Mouse (Mus musculus) stomach, embryonic 16.5 days (tissue): ENCODE measurements around the gene 6430548M08Rik. TPM values are rescaled to one million over a fixed set of nuclear protein-coding genes. Genes with fewer than 3 reads are reported as not detected.

Experiments
- ATAC-seq: fragments of 200-750 bp; cut with Nextera tagmentation; 2 replicates; pipeline ENCODE4 v1.8.0; 2017; ENCODE audit warnings: moderate number of reproducible peaks, moderate TSS enrichment; ENCODE audit not compliant: insufficient read depth, low FRiP score
- H3K27ac ChIP-seq: fragments of 300-500 bp; sonication (generic); 2 replicates; pipeline ENCODE4 v1.5.1; 2014; ENCODE audit warnings: low read length
- H3K27me3 ChIP-seq: fragments of 300-500 bp; sonication (generic); 2 replicates; pipeline ENCODE4 v1.6.1; 2014; ENCODE audit warnings: low read length, control low read depth, mixed read lengths; ENCODE audit not compliant: control insufficient read depth, insufficient read depth
- H3K36me3 ChIP-seq: fragments of 300-500 bp; sonication (generic); 2 replicates; pipeline ENCODE4 v1.6.1; 2014; ENCODE audit warnings: low read length; ENCODE audit not compliant: control insufficient read depth, insufficient read depth
- H3K4me1 ChIP-seq: fragments of 300-500 bp; sonication (generic); 2 replicates; pipeline ENCODE4 v1.6.1; 2014; ENCODE audit warnings: low read length, control low read depth, mixed read lengths; ENCODE audit not compliant: control insufficient read depth, insufficient read depth
- H3K4me2 ChIP-seq: fragments of 300-500 bp; sonication (generic); 2 replicates; pipeline ENCODE4 v1.6.1; 2014; ENCODE audit warnings: low read depth, low read length, mixed read lengths
- H3K4me3 ChIP-seq: fragments of 300-500 bp; sonication (generic); replicated peaks from 2 replicates; pipeline ENCODE4 v1.5.1; 2014; ENCODE audit warnings: mild to moderate bottlenecking, low read length
- H3K9ac ChIP-seq: fragments of 300-500 bp; sonication (generic); 2 replicates; pipeline ENCODE4 v1.6.1; 2014; ENCODE audit warnings: low read length
- H3K9me3 ChIP-seq: fragments of 300-500 bp; sonication (generic); replicated peaks from 2 replicates; pipeline ENCODE4 v1.6.1; 2016; ENCODE audit warnings: low read length, control low read depth; ENCODE audit not compliant: control insufficient read depth
- WGBS: fragments of 180-500 bp; shearing (Covaris S2); extraction: QIAGEN DNeasy Blood & Tissue Kit; methylation state at CpG from one replicate; pipeline ENCODE4 v1.1.7; 2014; 5-methylcytosine and 5-hydroxymethylcytosine counted together
- polyA plus RNA-seq: library from polyadenylated mRNA; unstranded; fragments of >200 nt; fragmentation: Nextera tagmentation; extraction: Ambion mirVana; gene quantifications from 2 replicates; pipeline ENCODE4 v1.2.1, GENCODE M21; 2015

The 6430548M08Rik gene
- polyA plus RNA-seq, 1 experiment from 2014 or later: 7.5 TPM

- no peaks in the 10 kb centered on the region for H3K9me3 ChIP-seq
- no peak overlapping the region; the same call in 1 of the 2 replicates for H3K9ac ChIP-seq
- no peak overlapping the region for H3K4me3 ChIP-seq
- H3K27ac ChIP-seq: no peak overlapping the region
- no peak for ATAC-seq
- no peaks in the 10 kb centered on the region for H3K27me3 ChIP-seq
- WGBS: 62% methylated on average over 15 of the region's 15 CpGs
- H3K4me2 ChIP-seq: no peak overlapping the region
- no peaks in the 10 kb centered on the region; the same call in 1 of the 2 replicates for H3K36me3 ChIP-seq
- H3K4me1 ChIP-seq: 0 out of 2 replicates have a peak, but pooled peaks cover 5% of the 10 kb centered on the region
Measured at GRCm38 (mm10) chr8:120143911-120144651, 30.1 kb downstream of the 6430548M08Rik start.

DNA sequence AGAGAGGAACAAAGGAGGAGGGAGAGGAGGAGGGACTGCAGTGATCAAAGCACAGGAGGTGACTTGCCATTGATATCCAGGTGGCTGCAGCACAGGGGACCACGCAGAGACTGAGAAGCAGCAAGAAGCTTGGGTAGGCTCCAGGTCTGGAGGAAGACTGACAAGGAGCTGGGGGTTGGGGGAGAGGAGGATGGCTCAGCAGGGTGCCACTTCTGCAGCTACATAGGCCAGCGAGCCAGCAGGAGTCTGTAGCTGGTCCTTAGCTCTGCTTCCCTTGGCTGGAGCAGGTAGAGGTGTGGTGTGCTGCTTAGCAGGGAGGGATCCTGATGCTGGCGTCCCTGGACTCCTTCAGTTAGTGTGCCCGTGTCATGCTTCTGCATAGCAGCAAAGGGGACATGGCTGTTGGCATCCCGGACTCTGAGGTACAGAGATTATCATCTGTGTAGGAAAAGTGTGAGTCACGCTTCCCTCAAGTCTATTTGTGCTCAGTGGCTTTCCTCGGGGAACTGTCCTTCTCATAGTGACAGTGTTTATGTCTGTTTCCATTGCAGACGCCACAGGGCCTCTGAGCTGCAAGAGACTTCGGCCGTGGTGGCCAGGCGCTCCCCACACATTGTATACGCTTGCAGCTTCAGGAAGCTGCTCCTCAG lies 30.8 kb downstream of the 6430548M08Rik start:
- Histone ChIP-seq H3K36me3 (no peaks in the 10 kb centered on the region; the same call in 1 of the 2 replicates), H3K9me3 (no peaks in the 10 kb centered on the region), H3K4me2 (no peak overlapping the region), H3K27ac (no peak overlapping the region), H3K4me1 (0 out of 2 replicates have a peak, but pooled peaks cover 5% of the 10 kb centered on the region), H3K27me3 (no peaks in the 10 kb centered on the region), H3K9ac (no peak overlapping the region), H3K4me3 (no peak overlapping the region)
- no peak for ATAC-seq
- 43% methylated on average over 12 of the region's 12 CpGs for WGBS

DNA sequence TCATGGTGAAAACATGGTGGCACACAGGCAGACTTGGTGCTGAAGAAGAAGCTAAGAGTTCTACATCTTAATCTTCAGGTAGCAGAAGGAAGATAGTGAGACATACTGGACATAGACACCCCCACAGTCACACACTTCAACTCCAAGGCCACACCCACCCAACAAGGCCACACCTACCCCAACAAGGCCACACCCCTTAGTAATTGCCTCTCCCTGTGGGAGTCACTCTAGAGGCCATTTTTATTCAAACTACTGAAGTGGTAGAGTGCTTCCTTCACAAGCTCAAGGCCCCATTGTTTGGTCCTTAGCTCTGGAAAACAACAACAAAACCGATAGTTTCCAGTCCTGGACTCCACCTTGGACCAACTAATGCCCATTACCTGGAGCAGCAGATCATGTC lies 32.1 kb downstream of the 6430548M08Rik start:
- WGBS: 88% methylated on average over 1 of the region's 1 CpGs
- ATAC-seq: no peak

DNA sequence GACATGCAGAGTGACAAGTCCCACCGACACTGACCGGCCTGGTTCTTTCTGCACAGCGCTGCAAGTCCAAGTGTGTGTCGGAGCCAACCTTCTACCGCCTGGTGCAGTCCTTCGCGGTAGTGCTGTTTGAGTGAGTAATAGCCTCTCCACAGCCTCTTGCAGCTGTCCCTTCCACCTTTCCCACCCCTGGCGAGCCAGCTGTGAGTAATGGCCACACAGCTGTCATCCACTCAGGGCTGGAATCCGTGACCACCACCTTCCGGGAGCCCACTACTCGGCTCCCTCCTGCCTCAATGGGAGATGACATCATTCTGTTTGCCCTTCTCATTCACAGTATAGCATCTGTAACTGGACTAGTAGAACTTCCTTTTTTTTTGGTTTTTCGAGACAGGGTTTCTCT lies 36.1 kb downstream of the 6430548M08Rik start:
- Histone ChIP-seq H3K9ac (no peak overlapping the region), H3K4me1 (peaks cover 5% of the 10 kb centered on the region; the same call in 1 of the 2 replicates), H3K4me3 (no peak overlapping the region), H3K4me2 (no peak overlapping the region), H3K36me3 (no peaks in the 10 kb centered on the region; the same call in 1 of the 2 replicates), H3K27ac (no peak overlapping the region), H3K27me3 (no peaks in the 10 kb centered on the region), H3K9me3 (no peaks in the 10 kb centered on the region)
- no peak for ATAC-seq
- 57% methylated on average over 12 of the region's 12 CpGs for WGBS

More for the DNA sequence above, 32.1 kb downstream of the 6430548M08Rik start:
- Histone ChIP-seq H3K27me3 (no peaks in the 10 kb centered on the region), H3K4me1 (0 out of 2 replicates have a peak, but pooled peaks cover 5% of the 10 kb centered on the region), H3K9me3 (no peaks in the 10 kb centered on the region), H3K9ac (no peak overlapping the region), H3K36me3 (no peaks in the 10 kb centered on the region; the same call in 1 of the 2 replicates), H3K4me3 (no peak overlapping the region), H3K4me2 (no peak overlapping the region), H3K27ac (no peak overlapping the region)

GRCm38 (mm10) chr8:120151151-120151550 lies 37.2 kb downstream of the 6430548M08Rik start:
- H3K9ac ChIP-seq: no peak overlapping the region
- no peaks in the 10 kb centered on the region for H3K9me3 ChIP-seq
- no peak overlapping the region for H3K4me3 ChIP-seq
- H3K4me1 ChIP-seq: peaks cover 5% of the 10 kb centered on the region; the same call in 1 of the 2 replicates
- no peaks in the 10 kb centered on the region for H3K36me3 ChIP-seq
- no peaks in the 10 kb centered on the region for H3K27me3 ChIP-seq
- no peak overlapping the region for H3K27ac ChIP-seq
- 68% methylated on average over 9 of the region's 9 CpGs for WGBS
- no peak for ATAC-seq
- H3K4me2 ChIP-seq: no peak overlapping the region

- Histone ChIP-seq H3K4me3 (no peak overlapping the region), H3K4me2 (no peak overlapping the region), H3K9ac (no peak overlapping the region; the same call in 1 of the 2 replicates), H3K9me3 (no peaks in the 10 kb centered on the region), H3K27me3 (no peaks in the 10 kb centered on the region), H3K4me1 (peaks cover 5% of the 10 kb centered on the region; the same call in 1 of the 2 replicates), H3K36me3 (no peaks in the 10 kb centered on the region), H3K27ac (no peak overlapping the region)
- ATAC-seq: no peak
- WGBS: 46% methylated on average over 7 of the region's 7 CpGs
Measured at GRCm38 (mm10) chr8:120152636-120153035, 38.7 kb downstream of the 6430548M08Rik start.

GRCm38 (mm10) chr8:120160366-120160765 lies 46.4 kb downstream of the 6430548M08Rik start:
- Histone ChIP-seq H3K4me2 (no peak overlapping the region), H3K4me3 (no peak overlapping the region), H3K36me3 (no peaks in the 10 kb centered on the region), H3K27ac (no peak overlapping the region), H3K9me3 (no peaks in the 10 kb centered on the region), H3K4me1 (no peaks in the 10 kb centered on the region), H3K9ac (no peak overlapping the region), H3K27me3 (no peaks in the 10 kb centered on the region)
- WGBS: 71% methylated on average over 8 of the region's 8 CpGs
- no peak for ATAC-seq

- no peaks in the 10 kb centered on the region for H3K9me3 ChIP-seq
- no peak overlapping the region for H3K4me3 ChIP-seq
- no peaks in the 10 kb centered on the region for H3K27me3 ChIP-seq
- no peak overlapping the region for H3K9ac ChIP-seq
- WGBS: 72% methylated on average over 16 of the region's 16 CpGs
- H3K36me3 ChIP-seq: no peaks in the 10 kb centered on the region
- no peak overlapping the region for H3K4me2 ChIP-seq
- no peak overlapping the region for H3K27ac ChIP-seq
- H3K4me1 ChIP-seq: no peaks in the 10 kb centered on the region
- no peak for ATAC-seq
Measured at GRCm38 (mm10) chr8:120161658-120162403, 47.9 kb downstream of the 6430548M08Rik start.

- no peak overlapping the region for H3K9ac ChIP-seq
- WGBS: 81% methylated on average over 5 of the region's 5 CpGs
- no peak overlapping the region for H3K27ac ChIP-seq
- ATAC-seq: no peak
- H3K27me3 ChIP-seq: no peaks in the 10 kb centered on the region
- H3K36me3 ChIP-seq: no peaks in the 10 kb centered on the region
- no peaks in the 10 kb centered on the region for H3K9me3 ChIP-seq
- H3K4me3 ChIP-seq: no peak overlapping the region
- no peaks in the 10 kb centered on the region for H3K4me1 ChIP-seq
- no peak overlapping the region for H3K4me2 ChIP-seq
Measured at GRCm38 (mm10) chr8:120162404-120162752, 48.4 kb downstream of the 6430548M08Rik start.
